Mouse (Mus musculus) forebrain, embryonic 12.5 days (tissue): ENCODE data around the gene Ltbp4. TPM values are rescaled to one million over a fixed set of nuclear protein-coding genes. Genes with fewer than 3 reads are reported as not detected.
A peak's percentile ranks its signal among the peaks of the same experiment; 100 is the strongest.

ENCODE experiments used
- ATAC-seq: fragments of 200-750 bp; cut with Nextera tagmentation; 2 replicates; pipeline ENCODE4 v1.8.0; 2017; ENCODE audit warnings: moderate TSS enrichment; ENCODE audit not compliant: low FRiP score
- H3K27ac ChIP-seq: fragments of 300-500 bp; sonication (generic); 2 replicates; pipeline ENCODE4 v1.5.1; 2016; ENCODE audit warnings: mild to moderate bottlenecking
- H3K27me3 ChIP-seq: fragments of 300-500 bp; sonication (generic); 2 replicates; pipeline ENCODE4 v1.6.1; 2016; ENCODE audit warnings: mild to moderate bottlenecking
- H3K36me3 ChIP-seq: fragments of 300-500 bp; sonication (generic); replicated peaks from 2 replicates; pipeline ENCODE4 v1.6.1; 2016; ENCODE audit warnings: mild to moderate bottlenecking
- H3K4me1 ChIP-seq: fragments of 300-500 bp; sonication (generic); 2 replicates; pipeline ENCODE4 v1.6.1; 2016
- H3K4me2 ChIP-seq: fragments of 300-500 bp; sonication (generic); 2 replicates; pipeline ENCODE4 v1.6.1; 2016; ENCODE audit warnings: mild to moderate bottlenecking, moderate library complexity
- H3K4me3 ChIP-seq: fragments of 300-500 bp; sonication (generic); replicated peaks from 2 replicates; pipeline ENCODE4 v1.5.1; 2016; ENCODE audit warnings: mild to moderate bottlenecking
- H3K9ac ChIP-seq: fragments of 300-500 bp; sonication (generic); 2 replicates; pipeline ENCODE4 v1.6.1; 2016; ENCODE audit warnings: mild to moderate bottlenecking
- H3K9me3 ChIP-seq: fragments of 300-500 bp; sonication (generic); 2 replicates; pipeline ENCODE4 v1.6.1; 2016
- WGBS: fragments of 180-500 bp; shearing (Covaris S2); methylation state at CpG from one replicate; pipeline ENCODE4 v1.1.7; 2016; 5-methylcytosine and 5-hydroxymethylcytosine counted together
- polyA plus RNA-seq: library from polyadenylated mRNA; unstranded; fragments of >200 nt; fragmentation: Nextera tagmentation; extraction: Ambion mirVana; gene quantifications from 2 replicates; pipeline ENCODE4 v1.2.1, GENCODE M21; 2016

The Ltbp4 gene
- polyA plus RNA-seq, 1 experiment from 2014 or later = 16.5 TPM

DNA sequence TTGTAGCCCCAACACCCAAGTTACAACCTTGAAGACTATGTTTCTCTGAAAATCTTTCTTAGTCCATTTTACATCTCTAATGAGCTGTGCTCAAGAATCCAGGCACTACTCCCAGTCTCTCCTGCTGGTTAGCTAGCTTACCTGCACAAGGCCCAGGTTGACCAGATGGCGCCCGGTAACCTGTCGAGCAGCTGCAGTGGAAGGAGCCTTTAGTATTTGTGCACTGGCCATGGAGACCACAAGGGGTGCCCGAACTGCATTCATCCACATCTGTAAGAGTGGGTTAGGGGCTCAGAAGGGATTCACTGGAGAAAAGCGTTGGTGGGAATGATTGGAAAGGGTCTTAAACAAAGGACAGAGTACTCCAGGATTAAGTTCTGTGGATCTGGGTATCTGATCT lies 14.5 kb downstream of the Ltbp4 start:
- WGBS = 84% methylated on average over 5 of the region's 5 CpGs
- Histone ChIP-seq H3K27ac (no peak overlapping the region), H3K4me2 (no peak overlapping the region), H3K36me3 (no peaks in the 10 kb centered on the region), H3K27me3 (peaks cover 59% of the 10 kb centered on the region), H3K4me1 (peaks cover 16% of the 10 kb centered on the region), H3K9ac (no peak overlapping the region), H3K9me3 (no peaks in the 10 kb centered on the region), H3K4me3 (no peak overlapping the region)
- ATAC-seq = no peak

DNA sequence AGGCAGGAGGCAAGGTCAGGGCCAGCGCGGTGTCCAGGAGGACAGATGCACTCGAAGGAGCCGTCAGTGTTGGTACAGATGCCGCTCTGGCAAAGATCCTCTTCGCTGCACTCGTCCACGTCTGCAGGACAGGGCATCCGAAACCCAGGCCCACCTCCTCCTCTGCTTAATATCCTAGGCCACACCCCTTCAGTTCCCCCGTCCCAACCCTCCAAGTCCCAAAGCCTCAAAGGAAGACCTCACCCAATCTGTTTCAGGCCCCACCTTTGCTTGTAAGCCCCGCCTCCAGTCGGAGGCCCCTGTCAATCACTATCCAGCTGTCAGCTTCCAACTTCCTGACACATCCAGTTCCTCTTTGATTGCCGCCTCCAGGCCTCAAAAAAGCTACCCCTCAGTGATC lies 15.2 kb downstream of the Ltbp4 start:
- Histone ChIP-seq H3K36me3 (no peaks in the 10 kb centered on the region), H3K9ac (no peak overlapping the region), H3K27me3 (peaks cover 52% of the 10 kb centered on the region), H3K4me3 (no peak overlapping the region), H3K4me1 (peaks cover 20% of the 10 kb centered on the region), H3K9me3 (no peaks in the 10 kb centered on the region), H3K27ac (no peak overlapping the region), H3K4me2 (no peak overlapping the region)
- no peak for ATAC-seq
- WGBS = 18% methylated on average over 13 of the region's 13 CpGs

DNA sequence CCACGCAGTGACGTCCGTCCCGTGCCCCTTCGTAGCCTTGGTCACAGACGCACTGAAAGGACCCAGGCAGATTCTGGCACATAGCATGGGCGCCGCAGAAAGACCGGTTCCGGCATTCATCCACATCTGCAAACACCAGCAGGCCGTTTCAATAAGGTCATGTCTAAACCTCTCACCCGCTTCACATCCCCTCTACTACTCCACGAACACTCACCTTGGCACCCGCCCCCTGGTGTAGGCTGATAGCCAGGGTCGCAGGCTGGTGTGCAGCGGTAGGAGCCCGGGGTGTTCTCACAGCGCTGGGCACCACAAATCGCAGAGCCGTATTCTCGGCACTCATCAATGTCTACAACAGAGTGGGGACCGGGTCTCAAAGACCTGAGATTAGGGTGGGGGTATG lies 18.1 kb downstream of the Ltbp4 start:
- 90% methylated on average over 22 of the region's 22 CpGs for WGBS
- Histone ChIP-seq H3K9me3 (peaks cover under 1% of the 10 kb centered on the region; the same call in 1 of the 2 replicates), H3K27ac (no peak overlapping the region), H3K4me3 (no peak overlapping the region), H3K4me2 (no peak overlapping the region), H3K9ac (no peak overlapping the region), H3K27me3 (peaks cover 24% of the 10 kb centered on the region), H3K36me3 (peaks cover under 1% of the 10 kb centered on the region; the same call in 1 of the 2 replicates), H3K4me1 (peaks cover 9% of the 10 kb centered on the region)
- ATAC-seq = no peak

DNA sequence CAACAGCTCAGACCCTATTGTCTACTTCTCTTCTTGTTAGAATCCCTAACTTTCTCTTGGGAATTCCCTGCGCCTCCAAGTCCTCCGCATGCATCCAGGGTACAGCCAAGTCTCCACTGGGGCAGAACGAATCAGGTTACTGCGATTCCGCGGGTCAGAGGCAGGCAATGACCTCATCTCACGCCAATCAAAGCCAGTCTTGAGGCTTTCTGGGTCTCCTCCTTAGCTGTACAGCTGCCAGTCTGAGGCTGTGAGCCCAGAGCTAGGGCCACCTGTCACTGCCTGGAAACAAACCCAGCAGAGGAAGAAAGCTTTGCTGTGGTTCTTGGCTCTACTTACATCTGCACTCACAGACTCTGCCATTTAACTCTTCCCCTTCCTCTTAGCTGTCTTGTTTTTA lies 21.5 kb downstream of the Ltbp4 start:
- H3K4me2 ChIP-seq = no peak overlapping the region
- H3K4me1 ChIP-seq = peaks cover 11% of the 10 kb centered on the region
- H3K9ac ChIP-seq = no peak overlapping the region
- H3K27ac ChIP-seq = 0 out of 2 replicates have a peak overlapping the region, but pooled peaks have one; percentile 25
- ATAC-seq = no peak
- H3K4me3 ChIP-seq = no peak overlapping the region
- peaks cover 11% of the 10 kb centered on the region; the same call in 1 of the 2 replicates for H3K27me3 ChIP-seq
- peaks cover 12% of the 10 kb centered on the region; the same call in 1 of the 2 replicates for H3K9me3 ChIP-seq
- H3K36me3 ChIP-seq = peaks cover 5% of the 10 kb centered on the region; the same call in 1 of the 2 replicates
- WGBS = 40% methylated on average over 7 of the region's 7 CpGs

DNA sequence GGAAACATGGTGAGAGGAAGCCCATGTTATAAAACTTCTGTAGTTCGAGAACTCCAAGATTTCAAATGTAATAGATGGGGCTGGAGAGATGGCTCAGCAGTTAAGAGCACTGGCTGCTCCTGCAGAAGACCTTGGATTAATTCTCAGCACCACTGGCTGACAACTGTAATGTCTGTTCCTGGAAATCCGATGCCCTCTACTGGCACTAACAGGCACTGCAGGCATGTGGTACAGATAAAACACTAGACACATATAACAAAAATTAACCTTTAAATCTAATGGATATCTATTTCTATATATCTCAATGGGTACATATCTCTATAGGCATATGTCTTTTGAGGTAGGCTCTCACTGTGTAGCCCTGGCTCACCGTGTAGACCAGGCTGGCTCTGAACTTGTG lies 23.1 kb downstream of the Ltbp4 start:
- 89% methylated on average over 3 of the region's 3 CpGs for WGBS
- Histone ChIP-seq H3K27me3 (peaks cover 21% of the 10 kb centered on the region), H3K4me1 (peaks cover 17% of the 10 kb centered on the region), H3K9ac (no peak overlapping the region), H3K36me3 (peaks cover 5% of the 10 kb centered on the region; the same call in 1 of the 2 replicates), H3K9me3 (peaks cover 12% of the 10 kb centered on the region; the same call in 1 of the 2 replicates), H3K27ac (no peak overlapping the region), H3K4me2 (no peak overlapping the region), H3K4me3 (no peak overlapping the region)
- no peak for ATAC-seq

DNA sequence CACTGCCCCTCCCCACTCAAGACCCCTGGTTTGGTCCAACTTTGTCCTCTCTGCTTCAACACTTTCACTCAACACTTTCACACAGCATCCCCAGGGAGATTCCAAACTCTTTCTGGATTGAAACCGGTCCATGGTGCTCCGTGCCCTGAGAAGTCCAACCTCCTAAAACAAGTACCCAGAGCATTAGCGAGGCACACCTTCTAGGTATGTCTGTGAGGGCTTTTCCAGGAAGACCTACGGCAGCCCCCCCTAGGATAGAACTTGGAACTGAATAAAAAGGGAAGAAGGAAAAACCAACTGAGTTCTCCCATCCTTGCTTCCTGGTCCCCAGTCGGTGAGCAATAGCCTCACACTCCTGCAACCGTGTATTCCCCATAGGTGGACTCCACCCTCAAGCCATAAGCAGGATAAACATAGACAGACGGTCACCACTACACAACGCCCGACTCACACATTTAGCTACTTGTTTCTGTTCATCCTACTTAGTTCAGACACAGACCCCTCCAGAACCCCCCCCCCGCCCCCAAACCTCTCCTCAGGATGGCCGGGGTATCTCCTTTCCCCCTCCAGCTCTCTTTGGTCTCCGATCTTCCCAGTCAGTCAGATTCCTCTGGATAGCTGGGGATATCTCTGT lies 25.7 kb downstream of the Ltbp4 start:
- ATAC-seq = no peak
- Histone ChIP-seq H3K9me3 (peaks cover 12% of the 10 kb centered on the region; the same call in 1 of the 2 replicates), H3K36me3 (peaks cover 5% of the 10 kb centered on the region; the same call in 1 of the 2 replicates), H3K27me3 (peaks cover 24% of the 10 kb centered on the region), H3K27ac (no peak overlapping the region), H3K4me3 (no peak overlapping the region), H3K9ac (no peak overlapping the region), H3K4me1 (peaks cover 21% of the 10 kb centered on the region), H3K4me2 (no peak overlapping the region)
- 93% methylated on average over 12 of the region's 12 CpGs for WGBS

DNA sequence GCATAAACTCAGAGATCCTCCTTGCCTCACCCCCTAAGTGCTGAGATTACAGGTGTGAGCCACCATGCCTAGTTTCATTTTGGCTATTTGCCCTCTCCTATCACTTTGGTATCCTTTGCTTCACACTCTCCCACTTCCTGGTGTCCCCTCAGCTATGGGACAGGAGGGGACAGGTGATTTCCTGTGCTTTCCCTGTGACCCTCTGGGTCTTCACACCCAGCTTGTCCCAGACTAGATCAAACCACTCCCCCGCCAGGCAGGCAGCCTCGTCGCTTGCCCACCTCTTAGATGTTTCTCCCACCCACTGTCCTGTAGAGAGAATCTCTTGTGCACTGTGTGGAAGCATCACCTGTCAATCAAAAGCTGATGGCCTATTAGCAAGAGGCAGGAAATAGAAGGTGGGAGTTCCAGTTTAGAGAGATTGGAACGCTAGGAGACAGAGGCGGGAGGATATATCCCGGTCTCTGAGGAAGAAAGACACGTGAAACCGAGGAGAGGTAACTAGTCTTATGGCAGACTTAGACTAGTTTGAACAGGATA lies 26.4 kb downstream of the Ltbp4 start:
- H3K4me1 ChIP-seq = peaks cover 18% of the 10 kb centered on the region
- H3K9ac ChIP-seq = no peak overlapping the region
- H3K27me3 ChIP-seq = peaks cover 24% of the 10 kb centered on the region
- 56% methylated on average over 8 of the region's 8 CpGs for WGBS
- peaks cover 12% of the 10 kb centered on the region; the same call in 1 of the 2 replicates for H3K9me3 ChIP-seq
- H3K27ac ChIP-seq = no peak overlapping the region
- H3K4me3 ChIP-seq = no peak overlapping the region
- no peak overlapping the region for H3K4me2 ChIP-seq
- ATAC-seq = no peak
- peaks cover 5% of the 10 kb centered on the region; the same call in 1 of the 2 replicates for H3K36me3 ChIP-seq

DNA sequence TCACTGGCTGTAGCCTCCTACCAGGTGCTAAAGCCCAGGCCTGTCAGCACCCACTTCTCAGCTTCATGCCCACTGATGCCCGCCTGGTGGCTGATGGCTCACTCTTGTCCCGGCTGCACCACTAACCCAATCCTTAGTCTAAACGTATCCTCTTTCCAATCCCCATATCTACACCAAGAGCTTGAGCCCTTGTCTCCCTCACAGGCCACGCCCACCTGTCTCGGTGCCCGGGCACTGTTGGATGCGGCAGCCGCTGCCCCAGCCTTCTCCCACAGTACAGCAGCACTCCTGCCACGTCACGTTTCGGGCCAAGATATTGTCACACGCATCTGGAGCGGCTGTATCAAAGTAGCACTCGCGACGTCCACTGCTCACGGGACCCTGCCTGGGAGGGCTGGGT lies 27.2 kb downstream of the Ltbp4 start:
- H3K9ac ChIP-seq = peak overlapping the region; percentile 34; the same call in 1 of the 2 replicates
- ATAC-seq = peak; percentile 57
- H3K36me3 ChIP-seq = peaks cover 5% of the 10 kb centered on the region; the same call in 1 of the 2 replicates
- H3K4me1 ChIP-seq = peaks cover 15% of the 10 kb centered on the region
- no peak overlapping the region for H3K27ac ChIP-seq
- peaks cover 12% of the 10 kb centered on the region; the same call in 1 of the 2 replicates for H3K9me3 ChIP-seq
- peak overlapping the region; percentile 34 for H3K4me3 ChIP-seq
- peak overlapping the region; percentile 65 for H3K4me2 ChIP-seq
- 4% methylated on average over 17 of the region's 17 CpGs for WGBS
- peaks cover 24% of the 10 kb centered on the region for H3K27me3 ChIP-seq

DNA sequence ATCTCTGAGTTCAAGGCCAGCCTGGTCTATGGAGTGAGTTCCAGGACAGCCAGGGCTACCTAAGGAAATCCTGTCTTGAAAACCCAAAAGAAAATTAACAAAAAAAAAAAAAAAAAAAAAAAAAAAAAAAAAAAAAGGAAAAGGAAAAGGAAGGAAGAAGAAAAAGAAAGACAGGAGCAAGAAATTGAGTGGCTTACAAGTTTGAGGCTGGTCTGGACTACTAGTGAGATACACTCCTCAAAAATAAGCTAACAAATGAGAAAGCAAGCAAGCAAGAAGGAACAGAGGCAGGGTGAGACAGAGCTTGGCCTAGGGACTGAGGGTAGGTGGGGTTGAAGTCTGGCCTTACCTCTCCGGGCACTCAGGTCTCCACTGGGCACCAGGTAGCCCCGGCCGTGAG lies 27.7 kb downstream of the Ltbp4 start:
- WGBS = 41% methylated on average over 3 of the region's 3 CpGs
- peaks cover 15% of the 10 kb centered on the region for H3K4me1 ChIP-seq
- no peak overlapping the region for H3K4me2 ChIP-seq
- ATAC-seq = no peak
- H3K9ac ChIP-seq = no peak overlapping the region
- H3K27me3 ChIP-seq = peaks cover 24% of the 10 kb centered on the region
- peaks cover 12% of the 10 kb centered on the region; the same call in 1 of the 2 replicates for H3K9me3 ChIP-seq
- H3K36me3 ChIP-seq = peaks cover 5% of the 10 kb centered on the region; the same call in 1 of the 2 replicates
- H3K4me3 ChIP-seq = no peak overlapping the region; the same call in 1 of the 2 replicates
- H3K27ac ChIP-seq = no peak overlapping the region

DNA sequence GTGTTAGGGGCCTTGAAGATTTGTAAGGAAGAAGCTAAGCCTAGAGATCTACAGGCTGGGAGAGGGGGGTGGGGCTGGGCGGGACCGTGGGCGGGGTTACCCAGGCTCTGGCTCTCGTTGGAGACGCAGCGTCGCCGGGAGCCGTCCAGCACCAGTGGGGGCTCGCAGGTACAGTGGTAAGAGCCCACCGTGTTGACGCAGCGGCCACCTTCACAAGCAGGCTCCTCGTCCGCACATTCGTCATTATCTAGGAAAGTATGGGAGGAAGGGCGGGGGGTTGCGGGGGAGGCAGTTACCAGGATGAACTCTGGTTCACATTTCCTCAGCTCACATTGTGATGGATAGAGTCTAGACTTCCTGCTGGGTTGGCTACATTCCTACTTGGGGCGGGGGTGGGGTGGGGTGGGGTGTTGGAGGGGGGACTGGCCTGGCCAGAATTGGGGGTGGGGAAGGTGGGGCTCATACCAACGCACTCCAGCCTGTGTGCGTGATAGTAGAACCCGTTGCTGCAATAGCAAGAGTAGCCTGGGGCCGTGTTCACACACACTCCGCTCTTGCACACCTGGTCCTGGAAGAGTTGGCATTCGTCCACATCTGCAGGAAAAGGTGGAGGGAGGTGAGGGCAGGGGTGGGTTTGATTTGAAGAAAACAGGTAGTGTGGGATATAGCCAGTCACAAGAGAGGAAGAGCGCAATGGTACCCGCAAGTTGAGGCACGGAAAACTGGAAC lies 28.5 kb downstream of the Ltbp4 start:
- Histone ChIP-seq H3K4me2 (peak overlapping the region; percentile 51), H3K27me3 (peaks cover 27% of the 10 kb centered on the region), H3K4me3 (peak overlapping the region; percentile 28), H3K9ac (no peak overlapping the region), H3K36me3 (0 out of 2 replicates have a peak, but pooled peaks cover under 1% of the 10 kb centered on the region), H3K4me1 (peaks cover 15% of the 10 kb centered on the region), H3K27ac (no peak overlapping the region), H3K9me3 (peaks cover 7% of the 10 kb centered on the region; the same call in 1 of the 2 replicates)
- no peak; the same call in 1 of the 2 replicates for ATAC-seq
- 12% methylated on average over 27 of the region's 28 CpGs for WGBS

DNA sequence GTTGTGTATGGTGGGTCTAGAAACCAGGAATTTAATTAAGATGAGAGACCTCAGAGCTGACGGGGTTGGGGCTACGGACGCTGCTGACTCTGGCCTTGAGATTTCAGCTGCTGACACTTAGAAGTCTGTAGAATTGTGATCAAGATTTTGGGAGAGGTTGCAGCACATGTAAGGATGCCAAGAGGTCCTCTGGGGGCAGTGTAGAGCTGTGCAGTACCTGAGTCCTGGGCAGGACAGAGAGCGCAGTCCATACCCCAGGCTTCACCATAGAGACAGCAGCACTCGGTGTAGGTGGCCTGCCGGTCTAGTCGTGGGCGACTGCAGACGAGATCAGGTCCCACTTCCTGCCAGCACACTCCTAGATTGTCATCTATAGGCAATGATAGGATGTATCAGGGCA lies 29.9 kb downstream of the Ltbp4 start:
- Histone ChIP-seq H3K27ac (no peak overlapping the region), H3K9ac (no peak overlapping the region), H3K36me3 (no peaks in the 10 kb centered on the region), H3K4me1 (peaks cover 15% of the 10 kb centered on the region), H3K4me2 (no peak overlapping the region), H3K27me3 (peaks cover 27% of the 10 kb centered on the region), H3K9me3 (no peaks in the 10 kb centered on the region), H3K4me3 (no peak overlapping the region)
- ATAC-seq = no peak
- 68% methylated on average over 9 of the region's 9 CpGs for WGBS
